Mouse (Mus musculus) liver, adult 2 months (tissue): Measurements from ENCODE around the gene Trmt11. TPM values are rescaled to one million over a fixed set of nuclear protein-coding genes. Genes with fewer than 3 reads are reported as not detected.

Source experiments
- DNase-seq: peaks from one replicate; pipeline ENCODE4 v3.0.0-alpha.2; 2011; ENCODE audit warnings: low read depth, low spot score; ENCODE audit errors: extremely low read depth
- H3K27ac ChIP-seq: fragments of 200-500 bp; replicated peaks from 2 replicates; pipeline ENCODE4 v1.5.1; 2012; ENCODE audit warnings: low read depth, mild to moderate bottlenecking, control low read depth, inconsistent platforms, low read length; ENCODE audit not compliant: insufficient read depth
- H3K27me3 ChIP-seq: fragments of 200-500 bp; 2 replicates; pipeline ENCODE4 v1.6.1; 2012; ENCODE audit warnings: mild to moderate bottlenecking, moderate library complexity, low read length, inconsistent platforms; ENCODE audit not compliant: control insufficient read depth, insufficient read depth
- H3K36me3 ChIP-seq: fragments of 200-500 bp; 2 replicates; pipeline ENCODE4 v1.6.1; 2012; ENCODE audit warnings: low read length, inconsistent platforms; ENCODE audit not compliant: control insufficient read depth, insufficient read depth
- H3K4me1 ChIP-seq: fragments of 200-500 bp; 2 replicates; pipeline ENCODE4 v1.6.1; 2011; ENCODE audit warnings: low read length; ENCODE audit not compliant: control insufficient read depth, insufficient read depth
- H3K4me3 ChIP-seq: fragments of 200-500 bp; 2 replicates; pipeline ENCODE4 v1.5.1; 2011; ENCODE audit warnings: low read depth, mild to moderate bottlenecking, control low read depth, low read length, moderate library complexity; ENCODE audit not compliant: insufficient read depth
- H3K79me2 ChIP-seq: fragments of 200-500 bp; 2 replicates; pipeline ENCODE4 v1.6.1; 2012; ENCODE audit warnings: inconsistent platforms, mild to moderate bottlenecking, low read length, moderate library complexity; ENCODE audit not compliant: control insufficient read depth, insufficient read depth
- H3K9ac ChIP-seq: fragments of 200-500 bp; 2 replicates; pipeline ENCODE4 v1.6.1; 2012; ENCODE audit warnings: low read depth, mild to moderate bottlenecking, control low read depth, inconsistent platforms, low read length
- CTCF ChIP-seq: fragments of 200-500 bp; IDR thresholded peaks from 2 replicates; pipeline ENCODE4 v1.5.1; 2011; ENCODE audit warnings: low read depth, low read length, control low read depth
- POLR2A ChIP-seq: fragments of 200-500 bp; IDR thresholded peaks from 2 replicates; pipeline ENCODE4 v1.6.1; 2011; ENCODE audit warnings: low read length, control low read depth; ENCODE audit not compliant: insufficient read depth; ENCODE audit errors: extremely low read depth
- WGBS: fragments of 180-500 bp; shearing (Covaris S2); methylation state at CpG from one replicate; pipeline ENCODE4 v1.1.7; 2018; 5-methylcytosine and 5-hydroxymethylcytosine counted together
- polyA plus RNA-seq: library from polyadenylated mRNA; depleted of rRNA; stranded (reverse); fragments of >200 nt; gene quantifications from 2 replicates; pipeline ENCODE4 v1.2.3, GENCODE M21; 2012
- total RNA-seq: library from RNA; depleted of rRNA; stranded (reverse); fragments of >200 nt; gene quantifications from 2 replicates; pipeline ENCODE4 v1.2.3, GENCODE M21; 2014

Trmt11 gene
- total and polyA plus RNA-seq, 2 experiments: 0.72 to 8.3 TPM

DNA sequence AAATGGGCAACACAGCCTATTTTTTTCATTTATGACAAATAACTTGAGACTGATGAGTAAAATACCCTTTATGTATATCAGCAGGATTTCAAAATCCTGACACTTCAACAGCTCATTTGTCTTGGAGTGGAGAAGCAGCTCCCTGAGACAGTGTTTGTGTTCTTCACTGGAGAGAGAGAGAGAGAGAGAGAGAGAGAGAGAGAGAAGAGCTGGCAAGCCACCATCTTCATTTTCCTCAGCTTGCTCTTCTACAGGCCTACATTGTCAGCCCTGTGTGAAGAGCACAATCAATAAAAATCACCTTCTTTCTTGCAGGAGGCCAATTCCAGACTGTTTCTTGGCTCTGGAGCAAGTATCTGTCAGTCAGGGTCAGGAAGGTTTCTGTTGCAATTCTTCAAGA is 78.8 kb downstream of the Trmt11 start:
- H3K9ac ChIP-seq: no peak overlapping the region
- no peak for TF ChIP-seq POLR2A
- no peak for TF ChIP-seq CTCF
- no peaks in the 10 kb centered on the region for H3K27me3 ChIP-seq
- H3K4me3 ChIP-seq: no peak overlapping the region
- H3K79me2 ChIP-seq: no peaks in the 10 kb centered on the region
- H3K27ac ChIP-seq: no peak overlapping the region
- no peaks in the 10 kb centered on the region for H3K36me3 ChIP-seq
- H3K4me1 ChIP-seq: no peaks in the 10 kb centered on the region
- DNase-seq: no peak

DNA sequence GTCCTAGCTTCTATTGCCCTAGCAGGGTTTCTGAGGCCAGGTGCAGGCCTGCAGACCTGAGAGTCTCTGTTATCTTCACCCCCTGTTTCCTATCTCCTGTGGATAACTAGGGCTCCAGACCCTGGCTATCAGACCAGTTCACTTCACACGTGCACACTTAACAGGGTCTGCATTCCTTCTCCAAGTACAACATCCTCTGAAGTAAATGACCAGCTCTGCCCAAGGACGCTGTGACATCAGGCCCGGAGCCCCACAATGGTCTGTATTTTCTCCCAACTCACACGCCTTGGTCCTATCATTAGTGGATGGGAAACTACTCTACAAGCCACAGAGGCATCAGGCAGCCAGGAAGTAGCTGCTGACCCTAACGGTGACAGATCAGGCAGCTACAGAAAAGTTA is 81.4 kb downstream of the Trmt11 start:
- H3K9ac ChIP-seq: no peak overlapping the region
- no peaks in the 10 kb centered on the region for H3K4me1 ChIP-seq
- H3K27ac ChIP-seq: no peak overlapping the region
- no peak overlapping the region for H3K4me3 ChIP-seq
- no peaks in the 10 kb centered on the region for H3K27me3 ChIP-seq
- no peak for TF ChIP-seq CTCF
- TF ChIP-seq POLR2A: no peak
- DNase-seq: no peak
- H3K79me2 ChIP-seq: no peaks in the 10 kb centered on the region
- WGBS: 70% methylated on average over 5 of the region's 5 CpGs
- H3K36me3 ChIP-seq: no peaks in the 10 kb centered on the region

DNA sequence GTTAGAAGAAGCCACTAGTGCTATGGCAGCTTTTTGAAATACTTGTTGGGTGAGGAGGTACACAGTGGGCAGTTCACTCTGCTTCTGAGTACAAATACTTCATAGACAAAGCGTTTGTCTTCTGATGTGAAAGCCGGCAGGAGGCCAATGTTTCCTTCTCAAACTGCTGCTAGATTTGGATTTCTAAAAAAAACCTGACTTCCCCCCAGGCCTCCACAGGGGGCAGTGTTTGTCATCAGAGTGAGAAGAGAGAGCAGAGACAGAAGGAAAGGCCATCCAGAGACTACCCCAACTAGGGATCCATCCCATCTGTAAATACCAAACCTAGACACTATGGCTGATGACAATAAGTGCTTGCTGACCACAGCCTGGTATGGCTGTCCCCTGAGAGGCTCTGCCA is 83.3 kb downstream of the Trmt11 start:
- Histone ChIP-seq H3K27me3 (no peaks in the 10 kb centered on the region), H3K4me1 (no peaks in the 10 kb centered on the region), H3K27ac (no peak overlapping the region), H3K79me2 (no peaks in the 10 kb centered on the region), H3K9ac (no peak overlapping the region), H3K36me3 (no peaks in the 10 kb centered on the region), H3K4me3 (no peak overlapping the region)
- 54% methylated on average over 2 of the region's 2 CpGs for WGBS
- DNase-seq: no peak
- TF ChIP-seq POLR2A (no peak), CTCF (no peak)

DNA sequence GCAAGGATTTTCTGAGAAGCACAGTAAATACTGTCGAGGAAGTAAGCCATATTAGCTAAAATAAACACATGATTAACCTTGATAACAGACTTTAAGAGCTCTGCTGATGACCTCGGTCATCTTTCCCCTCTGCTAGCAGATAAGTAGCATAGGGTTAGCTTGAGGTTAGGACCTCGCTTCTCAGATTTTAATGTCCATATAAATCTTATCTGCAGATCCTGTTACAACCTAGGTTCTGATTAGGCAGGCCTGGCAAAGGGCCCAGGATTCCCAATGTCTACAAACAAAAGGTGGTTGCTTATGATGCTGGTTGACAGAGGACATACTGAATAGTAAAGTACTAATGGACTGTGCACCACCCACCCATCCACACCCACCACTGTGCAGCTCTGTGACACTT is 83.8 kb downstream of the Trmt11 start:
- H3K9ac ChIP-seq: no peak overlapping the region
- H3K4me3 ChIP-seq: no peak overlapping the region
- no peaks in the 10 kb centered on the region for H3K4me1 ChIP-seq
- 54% methylated on average over 3 of the region's 3 CpGs for WGBS
- no peak overlapping the region for H3K27ac ChIP-seq
- H3K79me2 ChIP-seq: no peaks in the 10 kb centered on the region
- no peaks in the 10 kb centered on the region for H3K27me3 ChIP-seq
- TF ChIP-seq CTCF: no peak
- TF ChIP-seq POLR2A: no peak
- H3K36me3 ChIP-seq: no peaks in the 10 kb centered on the region
- no peak for DNase-seq

DNA sequence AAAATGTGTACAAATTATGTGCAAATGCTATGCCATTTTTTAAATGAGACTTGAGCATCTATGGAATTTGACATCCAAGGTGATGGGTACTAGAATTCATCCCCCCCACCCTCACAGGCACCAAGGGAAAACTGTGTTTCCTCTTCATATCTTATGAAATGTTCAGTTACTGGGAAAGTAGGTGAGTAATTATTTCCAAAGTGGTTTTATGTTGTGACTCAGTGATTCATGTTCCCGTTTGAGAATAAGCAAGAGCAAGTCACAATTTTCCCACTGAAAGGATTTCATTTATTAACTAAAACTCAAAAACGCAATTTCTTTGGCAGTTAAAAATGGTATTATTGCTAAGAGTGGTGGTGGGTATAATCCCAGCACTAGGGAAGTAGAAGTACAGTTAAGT is 95.8 kb downstream of the Trmt11 start:
- Histone ChIP-seq H3K79me2 (no peaks in the 10 kb centered on the region), H3K36me3 (no peaks in the 10 kb centered on the region), H3K4me1 (no peaks in the 10 kb centered on the region), H3K27ac (no peak overlapping the region), H3K27me3 (no peaks in the 10 kb centered on the region), H3K4me3 (no peak overlapping the region), H3K9ac (no peak overlapping the region)
- TF ChIP-seq POLR2A (no peak), CTCF (no peak)
- DNase-seq: no peak
- WGBS: 81% methylated on average over 2 of the region's 2 CpGs

DNA sequence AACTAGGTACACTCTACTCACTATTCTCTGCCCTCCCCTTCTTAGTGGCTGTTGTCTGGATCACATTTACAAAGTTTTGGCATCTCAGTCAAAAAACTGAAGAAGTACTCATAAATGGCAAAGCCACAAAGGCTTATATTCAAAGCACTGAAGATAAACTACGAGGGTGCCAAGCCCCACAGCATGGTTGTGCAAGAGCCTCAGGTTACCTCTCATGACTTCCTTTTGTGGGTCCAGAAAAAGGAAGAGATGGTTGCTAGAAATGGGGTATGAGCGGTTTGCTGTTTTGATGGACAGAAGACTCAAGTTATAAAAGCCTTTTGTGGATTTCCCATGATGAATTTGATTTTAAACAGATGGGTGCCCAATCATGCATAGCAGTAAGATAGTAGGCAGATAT is 97.4 kb downstream of the Trmt11 start:
- TF ChIP-seq POLR2A (no peak), CTCF (no peak)

More for the DNA sequence above, 97.4 kb downstream of the Trmt11 start:
- Histone ChIP-seq H3K4me3 (no peak overlapping the region), H3K27ac (no peak overlapping the region), H3K36me3 (no peaks in the 10 kb centered on the region), H3K9ac (no peak overlapping the region), H3K4me1 (no peaks in the 10 kb centered on the region), H3K27me3 (no peaks in the 10 kb centered on the region), H3K79me2 (no peaks in the 10 kb centered on the region)
- 80% methylated on average over 2 of the region's 2 CpGs for WGBS
- DNase-seq: no peak
